Mouse (Mus musculus) gastrocnemius, adult 2 months (tissue): ENCODE data around the gene Olfr497. TPM values are rescaled to one million over a fixed set of nuclear protein-coding genes. Genes with fewer than 3 reads are reported as not detected.

ENCODE experiments used
- DNase-seq: peaks from one replicate; pipeline ENCODE4 v3.0.0; 2022
- H3K27ac ChIP-seq: fragments of 200-600 bp; 2 replicates; pipeline ENCODE4 v1.8.1; 2022; ENCODE audit warnings: mild to moderate bottlenecking
- H3K4me3 ChIP-seq: fragments of 200-600 bp; 2 replicates; pipeline ENCODE4 v1.8.1; 2022; ENCODE audit warnings: mild to moderate bottlenecking, moderate library complexity
- CTCF ChIP-seq: fragments of 200-600 bp; IDR thresholded peaks from 2 replicates; pipeline ENCODE4 v1.8.1; 2022; ENCODE audit warnings: antibody characterized with exemption, mild to moderate bottlenecking, moderate library complexity
- intact Hi-C: fragments of 180-260 bp; cut with DNase I; formaldehyde crosslinking; loops from one replicate; pipeline ENCODE4 v1.15.1; 2025
- long read RNA-seq, 2 experiments: library from polyadenylated mRNA; stranded (forward); transcript quantifications; one replicate each; pipeline ENCODE4 v2.0.0; 2021
- total RNA-seq, 2 experiments: library from RNA; stranded (reverse); gene quantifications; 2 replicates each; pipeline ENCODE4 v1.2.3; 2021

The Olfr497 gene
- not detected for total RNA-seq
- long read RNA-seq, experiment 1: 0 reads
- long read RNA-seq, experiment 2: 0 reads

- H3K4me3 ChIP-seq: no peak within 1 kb of the TSS
- no peak for DNase-seq
- intact Hi-C loops: no loop called here
- TF ChIP-seq CTCF: no peak
- H3K27ac ChIP-seq: no peak within 1 kb of the TSS
These were observed at the start of gene Olfr497 for GRCm38 (mm10) chr7:108420121-108420520. Gene Olfr497 (plus strand): TSS chr7:108420421.

DNA sequence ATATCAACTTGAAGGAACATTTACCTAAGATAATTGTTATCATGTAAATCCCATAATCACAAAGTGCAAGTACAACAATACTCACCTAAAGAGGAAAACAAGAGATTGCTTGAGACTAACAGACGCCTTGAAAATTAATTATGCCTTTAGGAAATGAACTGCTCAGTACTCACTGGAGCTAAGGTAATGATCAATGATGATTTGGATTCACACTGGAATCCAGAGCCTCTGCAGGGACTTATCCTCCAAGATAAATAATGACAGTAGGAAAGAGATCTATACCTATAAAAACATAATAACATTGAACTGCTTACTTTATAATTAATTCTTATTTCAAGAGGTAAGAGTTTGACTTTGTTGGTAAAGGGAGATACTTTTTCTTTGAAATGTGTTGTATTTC lies 27.4 kb upstream of the Olfr497 start, which contains the start of gene Olfr495:
TSS of gene Olfr495 (plus strand) at position 301 of the 400 bp plus-strand sequence.
- Histone ChIP-seq H3K27ac (no peak within 1 kb of the TSS), H3K4me3 (no peak within 1 kb of the TSS)
- TF ChIP-seq CTCF: no peak
- intact Hi-C loops: no loop called here
- DNase-seq: no peak

DNA sequence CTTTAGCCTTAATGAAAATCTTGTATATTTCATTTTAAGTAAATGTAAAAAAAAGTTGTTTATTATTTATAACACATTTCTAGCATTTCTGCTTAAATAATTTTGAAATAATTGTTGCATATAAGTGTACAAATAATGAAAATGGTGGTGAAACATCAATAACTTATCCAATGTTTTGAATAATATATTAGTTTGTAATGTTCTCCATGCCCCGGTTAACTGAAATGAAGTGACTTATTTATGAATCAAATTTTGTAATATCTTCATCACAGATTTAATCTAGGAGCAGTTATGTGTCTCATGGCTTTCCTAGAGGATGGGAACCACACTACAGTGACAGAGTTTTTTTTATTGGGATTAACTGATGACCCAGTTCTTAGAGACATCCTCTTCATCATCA lies 44.8 kb downstream of the Olfr497 start, which contains the start of gene Olfr498:
TSS of gene Olfr498 (plus strand) at position 301 of the 400 bp plus-strand sequence.
- no peak for TF ChIP-seq CTCF
- DNase-seq: no peak
- no peak within 1 kb of the TSS for H3K27ac ChIP-seq
- intact Hi-C loops: no loop called here
- H3K4me3 ChIP-seq: no peak within 1 kb of the TSS

Other genes starting within 250 kb of the Olfr497 start
- not detected for gene Olfr486, start 247.7 kb upstream of the Olfr497 start, total RNA-seq
- not detected for gene Olfr487, start 205.8 kb upstream of the Olfr497 start, total RNA-seq
- gene Olfr488, start 162.1 kb upstream of the Olfr497 start, total RNA-seq: not detected
- gene Olfr490, start 131.5 kb upstream of the Olfr497 start, total RNA-seq: not detected
- gene Olfr491, start 107.0 kb upstream of the Olfr497 start, total RNA-seq: not detected
- not detected for gene Olfr492, start 96.7 kb upstream of the Olfr497 start, total RNA-seq
- gene Olfr493, start 73.4 kb upstream of the Olfr497 start, total RNA-seq: not detected
- gene Olfr494, start 55.1 kb upstream of the Olfr497 start, total RNA-seq: not detected
- gene Olfr495, start 27.3 kb upstream of the Olfr497 start, total RNA-seq: not detected
- gene Olfr498, start 44.9 kb downstream of the Olfr497 start, total RNA-seq: not detected
- gene Olfr502, start 104.6 kb downstream of the Olfr497 start, total RNA-seq: not detected
- not detected for gene Olfr503, start 124.1 kb downstream of the Olfr497 start, total RNA-seq
- gene Olfr504, start 145.4 kb downstream of the Olfr497 start, total RNA-seq: not detected
- not detected for gene Olfr506, start 190.4 kb downstream of the Olfr497 start, total RNA-seq
- not detected for gene Olfr507, start 201.4 kb downstream of the Olfr497 start, total RNA-seq
- gene Olfr508, start 209.6 kb downstream of the Olfr497 start, total RNA-seq: not detected
- gene Olfr509, start 231.5 kb downstream of the Olfr497 start, total RNA-seq: not detected
- not detected for gene Olfr510, start 246.0 kb downstream of the Olfr497 start, total RNA-seq